ENCODE assay signal across 15 mouse cellular contexts in the genomic region with DNA sequence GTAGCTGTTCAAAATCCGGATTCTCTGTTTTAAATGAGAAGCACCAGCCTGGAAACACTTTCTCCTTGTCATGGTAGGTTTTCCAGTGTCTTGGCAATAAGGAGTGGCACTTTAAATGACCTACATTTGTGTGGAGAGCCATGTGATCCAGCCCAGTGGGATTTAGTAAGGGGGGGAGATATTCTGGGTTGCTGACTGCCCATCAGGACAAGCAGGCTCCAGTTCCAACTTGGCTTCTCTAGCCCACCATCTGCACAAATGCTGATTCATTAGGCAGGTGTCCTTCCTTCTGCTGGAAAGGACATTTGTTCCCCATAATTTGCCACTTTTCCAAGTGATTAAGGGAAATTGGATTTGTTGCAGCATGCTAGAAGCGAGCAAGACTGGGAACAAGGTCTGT.
A peak's percentile ranks its signal among the peaks of the same experiment; 100 is the strongest.
DNase-seq lines count a peak whose midpoint lies in the region; ATAC-seq and TF ChIP-seq lines count a peak whose summit lies in the region.
"Had no signal": no experiment of that assay in that cellular context is flagged by ENCODE, and none has a peak within 500 bp of the region (broad histone marks: within the 10 kb centered on the region; RNA-seq: fewer than 3 reads in every experiment).

No protein-coding gene starts in this region.

- TF ChIP-seq CTCF in cerebellum, adult 2 months (IDR thresholded peaks at IDR 0.05; ENCODE audit: borderline replicate concordance, insufficient read depth, low read depth, low read length) = no peak
- TF ChIP-seq CTCF in stomach, postnatal 0 days (IDR thresholded peaks at IDR 0.05; ENCODE audit: low read depth) = no peak

- no peak; the same call in 1 of the 2 replicates for TF ChIP-seq POLR2A in cerebellum, adult 2 months (IDR thresholded peaks at IDR 0.05; ENCODE audit: borderline replicate concordance, insufficient read depth, low read length)

- H3K9me3 ChIP-seq in heart, embryonic 11.5 days (replicated peaks; ENCODE audit: control insufficient read depth, low read length) = no peaks in the 10 kb centered on the region
- no peaks in the 10 kb centered on the region for H3K9me3 ChIP-seq in stomach, postnatal 0 days (ENCODE audit: control insufficient read depth, low read length)
- H3K9me3 ChIP-seq: embryonic facial prominence, embryonic 12.5 days; heart, embryonic 13.5 days; kidney, embryonic 15.5 days; limb, embryonic 15.5 days had no signal

- no peaks in the 10 kb centered on the region for H3K36me3 ChIP-seq in heart, embryonic 11.5 days (ENCODE audit: control insufficient read depth, insufficient read depth, low read length)
- no peaks in the 10 kb centered on the region for H3K36me3 ChIP-seq in stomach, postnatal 0 days (ENCODE audit: control insufficient read depth, insufficient read depth, low read length)
- H3K36me3 ChIP-seq: embryonic facial prominence, embryonic 12.5 days; heart, embryonic 13.5 days; kidney, embryonic 15.5 days; limb, embryonic 15.5 days had no signal

- no peak overlapping the region for H3K27ac ChIP-seq in heart, embryonic 11.5 days (ENCODE audit: low read depth, low read length)
- no peak overlapping the region; the same call in 1 of the 2 replicates for H3K27ac ChIP-seq in cerebellum, adult 2 months (ENCODE audit: insufficient read depth, low read length)
- no peak overlapping the region for H3K27ac ChIP-seq in stomach, postnatal 0 days (replicated peaks)
- H3K27ac ChIP-seq: embryonic facial prominence, embryonic 12.5 days; heart, embryonic 13.5 days; kidney, embryonic 15.5 days; limb, embryonic 15.5 days had no signal

- no peak overlapping the region for H3K4me3 ChIP-seq in heart, embryonic 11.5 days (ENCODE audit: low read depth, low read length)
- H3K4me3 ChIP-seq in cerebellum, adult 2 months (replicated peaks; ENCODE audit: insufficient read depth, low read depth, low read length) = no peak overlapping the region
- H3K4me3 ChIP-seq in stomach, postnatal 0 days (ENCODE audit: low read depth, low read length) = no peak overlapping the region
- H3K4me3 ChIP-seq: embryonic facial prominence, embryonic 12.5 days; heart, embryonic 13.5 days; kidney, embryonic 15.5 days; limb, embryonic 15.5 days had no signal

- no peak overlapping the region for H3K9ac ChIP-seq in heart, embryonic 11.5 days (ENCODE audit: low read depth, low read length)
- no peak overlapping the region for H3K9ac ChIP-seq in stomach, postnatal 0 days (ENCODE audit: low read length)
- H3K9ac ChIP-seq: embryonic facial prominence, embryonic 12.5 days; heart, embryonic 13.5 days; kidney, embryonic 15.5 days; limb, embryonic 15.5 days had no signal

- H3K4me1 ChIP-seq in heart, embryonic 11.5 days (ENCODE audit: control insufficient read depth, insufficient read depth, low read length) = no peaks in the 10 kb centered on the region
- H3K4me1 ChIP-seq in cerebellum, adult 2 months (ENCODE audit: control insufficient read depth, insufficient read depth, low read length) = peaks cover 12% of the 10 kb centered on the region
- no peaks in the 10 kb centered on the region for H3K4me1 ChIP-seq in stomach, postnatal 0 days (replicated peaks; ENCODE audit: control insufficient read depth, insufficient read depth)
- H3K4me1 ChIP-seq: embryonic facial prominence, embryonic 12.5 days; heart, embryonic 13.5 days had no signal

- TF ChIP-seq EP300 in stomach, postnatal 0 days (optimal IDR thresholded peaks at IDR 0.05) = no peak

- H3K27me3 ChIP-seq in heart, embryonic 11.5 days (ENCODE audit: control insufficient read depth, insufficient read depth, low read length) = no peaks in the 10 kb centered on the region
- H3K27me3 ChIP-seq in cerebellum, adult 2 months (ENCODE audit: control insufficient read depth, insufficient read depth, low read length) = no peaks in the 10 kb centered on the region
- H3K27me3 ChIP-seq in stomach, postnatal 0 days (ENCODE audit: control insufficient read depth, insufficient read depth, low read length) = no peaks in the 10 kb centered on the region
- H3K27me3 ChIP-seq: embryonic facial prominence, embryonic 12.5 days; heart, embryonic 13.5 days; kidney, embryonic 15.5 days; limb, embryonic 15.5 days had no signal

- intact Hi-C loops in gastrocnemius, postnatal 14 days (cut with DNase I; ENCODE audit: low total_unique reads) = no loop called here

- WGBS in heart, embryonic 11.5 days (ENCODE audit: insufficient replicate concordance) = 67% methylated on average over 2 of the region's 2 CpGs
- WGBS in cerebellum, adult 2 months = 8% methylated on average over 2 of the region's 2 CpGs
- WGBS in stomach, postnatal 0 days = 88% methylated on average over 2 of the region's 2 CpGs

- DNase-seq in heart, adult 11 months = peak; percentile 12
- DNase-seq in brain, adult 2 months (ENCODE audit: low read depth, low spot score) = peak; percentile 99
- DNase-seq in cerebellum, adult 2 months = peak; percentile 84 to 97
- peak; percentile 40 for DNase-seq in gastrocnemius, postnatal 14 days
- no peak for DNase-seq in stomach, postnatal 0 days (ENCODE audit: low spot score)
- no peak for DNase-seq in embryo, embryonic 10 days (ENCODE audit: low spot score)
- DNase-seq in spleen, postnatal 36 days (ENCODE audit: low spot score in 2 of 2) = no peak
- DNase-seq: lung, adult 2 months; right cerebral cortex, postnatal 14 days; thymus, postnatal 36 days had no signal

- ATAC-seq in heart, embryonic 11.5 days (replicated peaks; ENCODE audit: insufficient number of reproducible peaks, low FRiP score, low TSS enrichment) = no peak
- no peak for ATAC-seq in stomach, postnatal 0 days (ENCODE audit: low FRiP score, low TSS enrichment)

- H3K4me2 ChIP-seq in heart, embryonic 11.5 days = no peak overlapping the region
- no peak overlapping the region for H3K4me2 ChIP-seq in stomach, postnatal 0 days (replicated peaks; ENCODE audit: low read depth)
- H3K4me2 ChIP-seq: embryonic facial prominence, embryonic 12.5 days; heart, embryonic 13.5 days; kidney, embryonic 15.5 days; limb, embryonic 15.5 days had no signal

Comparison
In these comparisons a context has a peak if more than half of its experiments do, and no peak if none do; other contexts are left out.
1. DNase-seq: peak in heart, adult 11 months (single experiment), brain, adult 2 months (single experiment), cerebellum, adult 2 months (2 of 2) and gastrocnemius, postnatal 14 days (single experiment); none in stomach, postnatal 0 days (single experiment), embryo, embryonic 10 days (single experiment) and spleen, postnatal 36 days (0 of 2).